Mouse (Mus musculus) forebrain, embryonic 14.5 days (tissue): ENCODE data around the gene AL732309.1. TPM values are rescaled to one million over a fixed set of nuclear protein-coding genes. Genes with fewer than 3 reads are reported as not detected.

ENCODE experiments used
- ATAC-seq: fragments of 200-750 bp; cut with Nextera tagmentation; 2 replicates; pipeline ENCODE4 v1.8.0; 2017; ENCODE audit warnings: mild to moderate bottlenecking, moderate library complexity
- DNase-seq: peaks from one replicate; pipeline ENCODE4 v3.0.0-alpha.2; 2015; ENCODE audit warnings: low spot score
- H3K27ac ChIP-seq: fragments of 300-500 bp; sonication (generic); 2 replicates; pipeline ENCODE4 v1.5.1; 2014; ENCODE audit warnings: low read depth, mild to moderate bottlenecking, control low read depth, low read length, moderate library complexity
- H3K27me3 ChIP-seq: fragments of 300-500 bp; sonication (generic); replicated peaks from 2 replicates; pipeline ENCODE4 v1.6.1; 2014; ENCODE audit warnings: low read length, control low read depth, mixed read lengths; ENCODE audit not compliant: control insufficient read depth, insufficient read depth
- H3K36me3 ChIP-seq: fragments of 300-500 bp; sonication (generic); 2 replicates; pipeline ENCODE4 v1.6.1; 2014; ENCODE audit warnings: low read length, control low read depth; ENCODE audit not compliant: control insufficient read depth, insufficient read depth
- H3K4me1 ChIP-seq: fragments of 300-500 bp; sonication (generic); 2 replicates; pipeline ENCODE4 v1.6.1; 2014; ENCODE audit warnings: antibody characterized with exemption, low read length, control low read depth; ENCODE audit not compliant: control insufficient read depth, insufficient read depth
- H3K4me2 ChIP-seq: fragments of 300-500 bp; sonication (generic); 2 replicates; pipeline ENCODE4 v1.6.1; 2014; ENCODE audit warnings: mild to moderate bottlenecking, control low read depth, low read length
- H3K4me3 ChIP-seq: fragments of 300-500 bp; sonication (generic); 2 replicates; pipeline ENCODE4 v1.5.1; 2014; ENCODE audit warnings: low read depth, low read length, control low read depth
- H3K9ac ChIP-seq: fragments of 300-500 bp; sonication (generic); 2 replicates; pipeline ENCODE4 v1.6.1; 2014; ENCODE audit warnings: mild to moderate bottlenecking, low read length, control low read depth, moderate library complexity
- H3K9me3 ChIP-seq: fragments of 300-500 bp; sonication (generic); replicated peaks from 2 replicates; pipeline ENCODE4 v1.6.1; 2016; ENCODE audit warnings: low read length, control low read depth, mixed read lengths; ENCODE audit not compliant: control insufficient read depth
- WGBS: fragments of 180-500 bp; shearing (Covaris S2); extraction: QIAGEN DNeasy Blood & Tissue Kit; methylation state at CpG from one replicate; pipeline ENCODE4 v1.1.7; 2014; 5-methylcytosine and 5-hydroxymethylcytosine counted together
- polyA plus RNA-seq: library from polyadenylated mRNA; unstranded; fragments of >200 nt; fragmentation: Nextera tagmentation; extraction: Ambion mirVana; gene quantifications from 2 replicates; pipeline ENCODE4 v1.2.1, GENCODE M21; 2014

AL732309.1 gene
- polyA plus RNA-seq, 1 experiment from 2014 or later = 4.7 TPM

DNA sequence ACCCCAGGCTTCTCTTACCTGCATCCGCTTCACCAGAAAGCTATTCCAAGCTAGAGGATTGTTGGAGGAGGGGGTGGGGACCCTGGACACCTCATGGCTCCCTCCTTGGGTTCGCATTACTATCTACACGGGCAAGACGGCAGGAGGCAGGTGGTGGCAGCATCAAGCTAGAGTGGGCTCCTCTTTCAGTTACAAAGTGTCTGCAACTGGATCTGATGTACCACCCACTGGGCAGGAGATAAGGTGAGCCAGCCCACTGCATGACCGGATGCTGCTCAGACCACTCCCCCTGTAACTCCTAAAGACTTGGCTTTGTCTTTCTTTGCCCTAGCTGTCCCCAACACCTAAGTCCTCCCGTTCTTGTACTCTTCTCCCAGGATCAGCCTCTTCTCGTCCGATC is 10.0 kb downstream of the AL732309.1 start, which contains the start of gene Rnf224:
Gene Rnf224 (minus strand): TSS at position 174 of the 400 bp plus-strand sequence.
- H3K36me3 ChIP-seq = no peaks in the 10 kb centered on the region
- no peak for DNase-seq
- no peaks in the 10 kb centered on the region for H3K27me3 ChIP-seq
- peaks cover 10% of the 10 kb centered on the region for H3K4me1 ChIP-seq
- no peak within 1 kb of the TSS for H3K27ac ChIP-seq
- no peak for ATAC-seq
- no peak within 1 kb of the TSS for H3K4me2 ChIP-seq
- H3K9me3 ChIP-seq = no peaks in the 10 kb centered on the region
- H3K9ac ChIP-seq = no peak within 1 kb of the TSS
- H3K4me3 ChIP-seq = no peak within 1 kb of the TSS
- WGBS = 34% methylated on average over 8 of the region's 8 CpGs

DNA sequence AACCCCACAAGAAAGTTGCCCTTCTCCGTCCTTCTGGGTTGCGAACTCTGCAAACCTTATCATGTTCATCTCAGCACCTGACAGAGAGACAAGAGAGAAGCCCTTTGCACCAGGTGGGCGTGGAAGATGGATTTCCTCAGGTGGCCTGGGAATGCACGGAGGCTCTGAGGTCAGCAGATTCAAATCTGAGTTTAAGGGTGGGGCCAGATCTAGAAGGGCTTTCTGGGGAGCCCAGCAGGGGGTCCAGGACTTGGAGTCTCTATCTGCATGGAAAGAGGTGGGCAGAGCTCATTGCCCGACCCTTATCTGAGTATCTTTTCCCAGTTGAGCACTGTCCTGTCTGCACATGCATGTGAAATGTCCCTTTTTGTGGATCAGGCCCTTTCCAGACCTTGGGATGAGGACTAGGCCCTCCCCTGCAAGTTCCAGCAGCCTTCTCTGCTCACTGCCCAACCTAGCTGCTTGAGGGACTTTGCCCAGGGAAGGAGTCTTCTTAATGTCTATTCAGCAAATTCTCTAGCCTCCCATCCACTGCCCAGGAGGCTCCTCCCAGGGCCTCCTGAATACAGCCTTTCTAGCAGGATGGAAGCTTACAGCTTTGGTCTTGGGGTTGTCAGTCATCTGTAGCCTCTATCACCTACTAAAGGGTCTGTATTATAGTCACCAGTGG is 12.0 kb downstream of the AL732309.1 start:
- Histone ChIP-seq H3K4me2 (no peak overlapping the region), H3K36me3 (no peaks in the 10 kb centered on the region), H3K9ac (no peak overlapping the region), H3K27me3 (no peaks in the 10 kb centered on the region), H3K4me1 (no peaks in the 10 kb centered on the region), H3K9me3 (no peaks in the 10 kb centered on the region), H3K4me3 (no peak overlapping the region), H3K27ac (no peak overlapping the region)
- no peak for DNase-seq
- WGBS = 74% methylated on average over 5 of the region's 5 CpGs
- ATAC-seq = no peak

DNA sequence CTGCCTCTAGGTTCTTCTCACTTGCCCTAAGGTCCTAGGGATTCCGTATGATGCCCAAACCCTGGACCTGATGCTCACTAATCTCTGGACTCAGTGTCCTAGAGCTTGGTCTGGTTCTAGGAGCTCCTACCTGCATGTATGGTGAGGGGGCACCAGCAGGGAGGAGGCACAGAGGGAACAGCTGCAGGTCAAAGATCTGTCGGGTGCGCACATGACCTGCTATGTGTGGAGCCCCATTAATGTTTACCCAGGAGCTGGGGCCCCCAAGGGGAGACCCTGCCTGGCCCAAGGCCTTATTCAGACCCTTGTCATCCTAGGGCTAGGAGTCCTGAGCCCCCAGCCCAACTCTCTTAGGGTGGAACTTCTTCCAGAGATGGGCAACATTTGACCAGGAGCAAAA is 12.6 kb downstream of the AL732309.1 start, which contains the start of gene Slc34a3:
Gene Slc34a3 (minus strand): TSS at position 315 of the 400 bp plus-strand sequence.
- WGBS = 90% methylated on average over 3 of the region's 3 CpGs
- H3K27me3 ChIP-seq = no peaks in the 10 kb centered on the region
- H3K4me3 ChIP-seq = no peak within 1 kb of the TSS
- ATAC-seq (no peak), DNase-seq (no peak)
- no peak within 1 kb of the TSS for H3K9ac ChIP-seq
- no peaks in the 10 kb centered on the region for H3K4me1 ChIP-seq
- no peak within 1 kb of the TSS for H3K27ac ChIP-seq
- H3K9me3 ChIP-seq = no peaks in the 10 kb centered on the region
- H3K4me2 ChIP-seq = no peak within 1 kb of the TSS
- H3K36me3 ChIP-seq = no peaks in the 10 kb centered on the region

DNA sequence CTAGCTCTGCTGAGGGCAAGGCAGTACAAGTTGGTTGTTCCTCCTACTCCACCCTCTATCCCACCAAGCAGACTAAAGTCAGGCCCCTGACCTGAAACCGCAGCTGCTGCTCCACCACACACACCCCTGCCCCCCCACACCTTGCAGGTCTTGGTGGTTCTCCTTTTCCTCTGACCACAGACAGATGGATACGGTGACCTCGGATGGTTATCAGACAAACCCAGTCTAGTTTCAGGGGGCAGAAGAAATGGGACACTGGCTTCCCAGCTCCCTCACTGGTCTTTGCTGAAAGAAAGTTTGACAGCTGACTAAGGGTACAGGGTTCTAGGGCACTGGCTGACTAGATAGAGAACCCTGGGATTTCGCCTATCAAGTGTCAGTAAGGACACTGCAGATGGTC is 13.2 kb downstream of the AL732309.1 start:
- no peak overlapping the region for H3K4me3 ChIP-seq
- H3K27ac ChIP-seq = no peak overlapping the region
- no peaks in the 10 kb centered on the region for H3K4me1 ChIP-seq
- DNase-seq = no peak
- ATAC-seq = no peak
- no peaks in the 10 kb centered on the region for H3K9me3 ChIP-seq
- no peaks in the 10 kb centered on the region for H3K36me3 ChIP-seq
- H3K27me3 ChIP-seq = no peaks in the 10 kb centered on the region
- WGBS = 81% methylated on average over 4 of the region's 4 CpGs
- H3K4me2 ChIP-seq = no peak overlapping the region
- H3K9ac ChIP-seq = no peak overlapping the region

DNA sequence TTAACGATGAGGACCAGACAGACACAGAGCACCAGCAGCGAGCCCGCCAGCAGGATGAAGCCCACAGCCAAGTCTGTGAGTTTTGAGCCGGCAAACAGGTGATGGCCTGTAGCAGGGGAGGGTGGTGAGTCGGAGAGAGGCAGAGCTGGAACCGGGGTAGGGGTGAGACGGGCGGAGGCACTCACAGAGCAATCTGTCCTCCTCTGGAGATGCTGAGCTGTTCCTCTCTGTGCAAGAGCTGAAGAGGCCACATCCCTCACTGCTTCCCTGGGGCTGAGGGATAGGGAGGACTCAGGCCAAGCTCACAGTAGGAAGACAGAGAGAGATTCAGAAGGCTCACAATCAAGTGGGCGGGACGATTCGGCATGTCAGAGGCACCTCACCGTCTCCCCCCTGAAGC is 15.6 kb downstream of the AL732309.1 start:
- WGBS = 49% methylated on average over 12 of the region's 12 CpGs
- H3K27me3 ChIP-seq = no peaks in the 10 kb centered on the region
- no peak overlapping the region for H3K27ac ChIP-seq
- ATAC-seq (no peak), DNase-seq (no peak)
- H3K9me3 ChIP-seq = no peaks in the 10 kb centered on the region
- H3K4me1 ChIP-seq = no peaks in the 10 kb centered on the region
- no peaks in the 10 kb centered on the region for H3K36me3 ChIP-seq
- no peak overlapping the region for H3K9ac ChIP-seq
- H3K4me3 ChIP-seq = no peak overlapping the region
- H3K4me2 ChIP-seq = no peak overlapping the region

DNA sequence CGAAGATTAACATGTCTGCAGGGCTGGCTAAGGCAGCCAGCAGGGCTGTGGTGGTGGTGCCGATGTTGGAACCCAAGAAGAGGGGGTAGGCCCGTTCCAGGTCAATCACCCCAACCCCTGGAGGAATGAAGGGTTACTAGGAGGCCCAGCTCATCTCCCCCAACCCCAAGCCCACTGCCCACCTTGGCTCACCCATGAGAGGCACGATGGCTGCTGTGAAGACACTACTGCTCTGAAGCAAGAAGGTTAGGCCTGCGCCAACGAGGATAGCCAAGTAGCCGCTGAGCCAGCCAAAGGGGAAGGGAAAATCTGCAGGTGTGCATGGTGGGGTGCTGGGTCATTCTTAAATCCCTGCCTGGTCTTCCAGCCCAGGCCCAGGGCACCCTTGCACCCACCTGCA is 16.1 kb downstream of the AL732309.1 start:
- no peak for ATAC-seq
- H3K27ac ChIP-seq = no peak overlapping the region
- H3K9me3 ChIP-seq = no peaks in the 10 kb centered on the region
- H3K9ac ChIP-seq = no peak overlapping the region
- H3K4me1 ChIP-seq = peaks cover 2% of the 10 kb centered on the region; the same call in 1 of the 2 replicates
- no peak overlapping the region for H3K4me2 ChIP-seq
- no peak for DNase-seq
- no peaks in the 10 kb centered on the region for H3K27me3 ChIP-seq
- 89% methylated on average over 7 of the region's 7 CpGs for WGBS
- H3K4me3 ChIP-seq = no peak overlapping the region
- H3K36me3 ChIP-seq = no peaks in the 10 kb centered on the region

DNA sequence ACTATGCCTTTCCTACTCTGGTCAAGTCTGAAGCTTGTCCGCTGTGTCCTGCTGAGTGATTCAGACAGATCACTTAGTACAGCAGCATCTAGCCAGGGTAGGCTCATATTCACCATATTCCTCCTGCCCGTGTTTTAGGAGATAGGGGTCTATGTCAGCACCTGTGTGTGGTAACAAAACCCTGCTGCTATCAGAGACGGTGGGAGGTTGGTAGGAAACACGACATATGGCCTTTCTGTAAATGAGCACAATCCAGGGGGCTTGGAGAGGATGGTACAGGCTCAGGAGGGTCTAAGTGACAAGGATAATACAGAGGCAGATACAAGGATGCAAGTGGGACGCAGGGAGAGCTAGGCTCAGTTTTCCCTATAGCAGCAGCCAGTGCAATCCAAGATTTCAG is 17.1 kb downstream of the AL732309.1 start:
- no peak overlapping the region for H3K9ac ChIP-seq
- peaks cover 5% of the 10 kb centered on the region for H3K4me1 ChIP-seq
- H3K27me3 ChIP-seq = no peaks in the 10 kb centered on the region
- ATAC-seq (no peak), DNase-seq (no peak)
- WGBS = 80% methylated on average over 5 of the region's 5 CpGs
- H3K27ac ChIP-seq = no peak overlapping the region
- no peaks in the 10 kb centered on the region for H3K36me3 ChIP-seq
- H3K9me3 ChIP-seq = no peaks in the 10 kb centered on the region
- no peak overlapping the region for H3K4me2 ChIP-seq
- no peak overlapping the region for H3K4me3 ChIP-seq

DNA sequence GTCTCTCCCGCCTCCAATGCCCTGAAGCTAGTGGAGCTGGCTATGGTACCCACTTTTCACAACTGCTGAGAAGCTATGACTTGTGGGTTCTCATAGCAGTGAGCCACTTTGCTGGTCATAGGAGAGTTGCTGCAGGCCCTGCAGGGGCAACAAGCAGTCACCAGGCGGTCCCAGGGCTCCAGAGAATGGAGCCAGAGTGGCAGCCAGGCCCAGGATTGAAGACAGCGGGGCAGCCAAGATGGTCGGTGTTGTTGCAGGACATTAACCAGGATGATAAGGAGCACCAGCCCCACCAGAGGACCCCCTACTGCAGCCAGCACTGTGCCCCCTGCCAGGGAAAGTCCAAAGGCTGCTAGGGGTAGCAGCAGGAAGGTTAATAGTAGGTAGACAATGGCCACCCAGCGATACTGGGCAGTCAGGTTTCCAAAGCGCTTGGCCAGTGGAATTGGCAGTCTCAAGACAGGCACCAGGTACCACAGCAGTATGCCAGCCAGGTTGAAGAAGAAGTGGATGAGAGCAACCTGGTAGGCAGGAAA is 17.6 kb downstream of the AL732309.1 start:
- H3K27me3 ChIP-seq = no peaks in the 10 kb centered on the region
- no peak for ATAC-seq
- H3K4me1 ChIP-seq = peaks cover 5% of the 10 kb centered on the region
- H3K9ac ChIP-seq = no peak overlapping the region
- no peak overlapping the region for H3K4me2 ChIP-seq
- H3K27ac ChIP-seq = no peak overlapping the region
- WGBS = 66% methylated on average over 6 of the region's 6 CpGs
- H3K4me3 ChIP-seq = no peak overlapping the region
- no peak for DNase-seq
- no peaks in the 10 kb centered on the region for H3K36me3 ChIP-seq
- no peaks in the 10 kb centered on the region for H3K9me3 ChIP-seq

DNA sequence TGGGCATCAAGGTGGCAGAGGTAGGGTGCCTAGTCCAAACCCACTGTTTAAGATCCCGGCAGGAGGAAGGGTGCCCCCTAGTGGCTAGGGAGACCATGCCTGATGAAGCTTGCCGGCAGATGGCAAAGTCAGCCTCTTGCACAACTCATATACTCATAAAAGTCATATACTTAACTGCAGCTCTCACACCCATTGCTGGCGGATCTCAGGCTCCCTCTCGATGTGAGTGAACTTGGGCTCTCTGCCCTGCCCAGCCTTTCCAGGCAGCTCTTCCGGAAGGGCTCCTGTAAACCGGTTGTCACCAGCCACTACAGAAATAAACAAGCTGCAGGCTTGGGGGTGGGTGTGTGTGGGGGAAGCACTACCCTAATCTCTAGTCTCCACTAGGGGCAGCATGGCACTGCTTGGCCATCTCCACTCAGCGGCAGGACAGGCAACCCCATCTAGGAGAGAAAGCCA is 18.2 kb downstream of the AL732309.1 start:
- Histone ChIP-seq H3K27me3 (no peaks in the 10 kb centered on the region), H3K4me2 (peak overlapping the region; percentile 41), H3K9ac (0 out of 2 replicates have a peak overlapping the region, but pooled peaks have one; percentile 37), H3K27ac (peak overlapping the region; percentile 58), H3K9me3 (no peaks in the 10 kb centered on the region), H3K4me1 (peaks cover 8% of the 10 kb centered on the region), H3K4me3 (peak overlapping the region; percentile 15; the same call in 1 of the 2 replicates), H3K36me3 (no peaks in the 10 kb centered on the region)
- no peak for ATAC-seq
- WGBS = 2% methylated on average over 7 of the region's 7 CpGs
- DNase-seq = peak; percentile 91
